Mouse (Mus musculus): ENCODE data around the gene Spag16. TPM values are rescaled to one million over a fixed set of nuclear protein-coding genes. Genes with fewer than 3 reads are reported as not detected.

Gene Spag16
- polyA plus RNA-seq, 1 experiment: 4.5 TPM

DNA sequence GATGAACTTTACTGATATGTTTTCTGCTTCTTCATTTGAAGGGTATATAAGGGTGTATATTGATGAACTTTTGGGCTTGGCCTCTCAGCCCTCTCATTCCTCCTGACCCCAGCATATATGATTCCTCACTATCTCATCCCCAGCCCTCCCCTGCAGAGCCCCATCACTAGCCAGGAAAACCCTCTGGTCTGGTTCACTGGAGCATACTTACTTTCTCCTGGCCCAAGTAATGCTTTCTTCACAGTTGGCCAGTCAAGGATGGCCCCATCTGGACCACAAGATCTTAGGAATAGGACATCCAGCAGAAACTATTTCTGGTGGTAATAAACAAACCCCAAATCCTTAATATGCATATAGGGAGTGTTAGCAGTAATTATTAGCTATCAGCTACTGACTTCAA lies 527.2 kb downstream of the Spag16 start:
- Histone ChIP-seq H3K4me3 (replicated peaks; ENCODE audit: extremely low read depth, low read depth, low read length) (no peak overlapping the region), H3K4me1 (ENCODE audit: control insufficient read depth, insufficient read depth, low read length) (no peaks in the 10 kb centered on the region)
- TF ChIP-seq POLR2A (IDR thresholded peaks at IDR 0.05; ENCODE audit: borderline replicate concordance, extremely low read depth, low read depth, low read length) (no peak), CTCF (IDR thresholded peaks at IDR 0.05; ENCODE audit: insufficient read depth, low read length) (no peak)
- no peak for DNase-seq

GRCm38 (mm10) chr1:70371721-70372120 lies 545.0 kb downstream of the Spag16 start:
- no peak for DNase-seq
- TF ChIP-seq POLR2A (IDR thresholded peaks at IDR 0.05; ENCODE audit: borderline replicate concordance, extremely low read depth, low read depth, low read length) (no peak), CTCF (IDR thresholded peaks at IDR 0.05; ENCODE audit: insufficient read depth, low read length) (no peak)
- no peaks in the 10 kb centered on the region for H3K4me1 ChIP-seq (ENCODE audit: control insufficient read depth, insufficient read depth, low read length)
- H3K4me3 ChIP-seq (replicated peaks; ENCODE audit: extremely low read depth, low read depth, low read length): no peak overlapping the region
- 47% methylated on average over 4 of the region's 4 CpGs for WGBS

DNA sequence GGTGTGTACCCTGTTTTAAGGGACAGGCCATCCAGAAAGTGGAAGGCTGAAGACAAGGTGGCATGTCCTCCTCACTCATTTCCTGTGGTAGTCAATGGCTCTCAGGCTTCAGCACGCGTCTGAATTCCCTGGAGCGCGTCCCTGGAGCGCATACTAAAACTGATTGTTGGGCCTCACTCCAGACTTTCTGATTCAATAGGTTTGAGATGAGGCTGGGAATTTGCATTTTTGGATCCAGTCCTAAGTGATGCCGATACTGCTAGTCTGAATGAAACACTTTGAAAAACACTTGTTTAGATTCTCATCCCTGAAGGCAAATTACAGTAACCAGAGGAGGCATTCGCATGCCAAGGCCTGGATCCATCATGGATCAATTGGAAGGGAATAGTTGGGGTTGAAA lies 553.3 kb downstream of the Spag16 start:
- TF ChIP-seq POLR2A (IDR thresholded peaks at IDR 0.05; ENCODE audit: borderline replicate concordance, extremely low read depth, low read depth, low read length): no peak
- no peak for TF ChIP-seq CTCF (IDR thresholded peaks at IDR 0.05; ENCODE audit: insufficient read depth, low read length)
- 85% methylated on average over 7 of the region's 7 CpGs for WGBS
- H3K4me3 ChIP-seq (replicated peaks; ENCODE audit: extremely low read depth, low read depth, low read length): no peak overlapping the region
- no peaks in the 10 kb centered on the region for H3K4me1 ChIP-seq (ENCODE audit: control insufficient read depth, insufficient read depth, low read length)
- DNase-seq: no peak

GRCm38 (mm10) chr1:70442209-70443080 lies 615.7 kb downstream of the Spag16 start:
- TF ChIP-seq CTCF (IDR thresholded peaks at IDR 0.05; ENCODE audit: insufficient read depth, low read length): no peak
- no peak for TF ChIP-seq POLR2A (IDR thresholded peaks at IDR 0.05; ENCODE audit: borderline replicate concordance, extremely low read depth, low read depth, low read length)
- no peak for DNase-seq
- WGBS: 69% methylated on average over 9 of the region's 9 CpGs
- Histone ChIP-seq H3K4me1 (ENCODE audit: control insufficient read depth, insufficient read depth, low read length) (no peaks in the 10 kb centered on the region), H3K4me3 (replicated peaks; ENCODE audit: extremely low read depth, low read depth, low read length) (no peak overlapping the region)

DNA sequence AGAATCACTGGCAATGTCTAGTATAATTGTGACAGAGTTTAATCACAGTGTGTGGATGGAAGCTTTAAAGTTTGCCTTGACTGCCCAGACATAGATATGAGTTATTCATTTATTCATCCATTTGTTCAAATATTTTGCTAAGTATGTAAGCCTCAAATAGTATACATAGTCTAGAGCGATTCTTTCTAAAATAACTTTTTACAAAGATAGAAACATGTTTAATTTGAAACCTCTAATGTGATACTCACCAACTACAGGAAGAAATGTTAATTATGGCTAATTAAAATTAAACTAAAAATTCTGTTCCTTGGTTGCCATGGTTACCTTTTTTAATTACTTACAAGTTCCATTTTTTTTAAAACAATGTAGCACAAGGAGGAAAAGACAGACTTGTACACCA lies 653.1 kb downstream of the Spag16 start:
- no peak for TF ChIP-seq CTCF (IDR thresholded peaks at IDR 0.05; ENCODE audit: insufficient read depth, low read length)
- no peak for TF ChIP-seq POLR2A (IDR thresholded peaks at IDR 0.05; ENCODE audit: borderline replicate concordance, extremely low read depth, low read depth, low read length)
- 85% methylated on average over 1 of the region's 1 CpGs for WGBS
- H3K4me1 ChIP-seq (ENCODE audit: control insufficient read depth, insufficient read depth, low read length): no peaks in the 10 kb centered on the region
- no peak for DNase-seq
- H3K4me3 ChIP-seq (replicated peaks; ENCODE audit: extremely low read depth, low read depth, low read length): no peak overlapping the region

- TF ChIP-seq CTCF (IDR thresholded peaks at IDR 0.05; ENCODE audit: insufficient read depth, low read length) (no peak), POLR2A (IDR thresholded peaks at IDR 0.05; ENCODE audit: borderline replicate concordance, extremely low read depth, low read depth, low read length) (no peak)
- H3K4me3 ChIP-seq (replicated peaks; ENCODE audit: extremely low read depth, low read depth, low read length): no peak overlapping the region
Observed at GRCm38 (mm10) chr1:70518918-70519317, 692.1 kb downstream of the Spag16 start.

DNA sequence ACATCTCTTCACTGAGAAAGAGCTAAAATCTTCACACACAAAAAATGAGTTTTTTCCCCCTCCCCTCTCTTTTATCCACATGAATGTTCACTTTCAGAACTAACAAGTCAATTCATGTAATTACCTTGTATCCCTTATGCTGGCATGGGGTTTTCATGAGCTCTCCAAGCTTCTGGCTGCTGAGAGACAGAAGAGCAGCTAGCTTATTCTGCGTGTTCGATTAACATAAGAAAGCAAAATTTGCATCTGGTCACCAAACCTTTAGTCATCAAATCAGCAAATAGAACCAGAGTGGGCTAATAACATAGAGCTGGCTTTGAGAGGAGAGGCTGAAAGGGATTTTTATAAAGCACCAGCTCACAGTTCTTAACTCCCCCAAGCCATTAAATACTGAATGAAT lies 700.4 kb downstream of the Spag16 start:
- no peak for TF ChIP-seq CTCF (IDR thresholded peaks at IDR 0.05; ENCODE audit: insufficient read depth, low read length)
- TF ChIP-seq POLR2A (IDR thresholded peaks at IDR 0.05; ENCODE audit: borderline replicate concordance, extremely low read depth, low read depth, low read length): no peak
- WGBS: 57% methylated on average over 2 of the region's 2 CpGs
- Histone ChIP-seq H3K4me1 (ENCODE audit: control insufficient read depth, insufficient read depth, low read length) (no peaks in the 10 kb centered on the region), H3K4me3 (replicated peaks; ENCODE audit: extremely low read depth, low read depth, low read length) (no peak overlapping the region)
- DNase-seq: no peak

More at GRCm38 (mm10) chr1:70518918-70519317, 692.1 kb downstream of the Spag16 start:
- no peak for DNase-seq
- H3K4me1 ChIP-seq (ENCODE audit: control insufficient read depth, insufficient read depth, low read length): no peaks in the 10 kb centered on the region

DNA sequence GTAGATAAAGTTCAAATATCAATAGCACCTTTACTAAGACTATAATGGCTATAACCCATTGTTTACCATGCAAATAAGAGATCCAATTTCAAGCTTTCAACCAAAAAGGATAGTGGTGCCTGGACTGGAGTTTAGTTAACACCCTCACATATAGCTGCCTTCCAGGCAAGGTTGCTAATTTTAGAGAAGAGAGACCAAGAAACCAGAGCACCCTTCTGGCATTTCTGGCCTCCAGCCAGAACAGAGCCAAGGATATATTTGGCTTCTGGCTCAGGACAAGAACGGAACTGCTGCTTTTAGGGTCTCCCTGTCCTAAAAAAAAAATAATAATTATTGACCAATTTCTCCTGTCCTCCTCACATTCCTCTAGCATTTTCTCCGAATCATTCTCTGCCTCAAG lies 703.0 kb downstream of the Spag16 start:
- WGBS: 53% methylated on average over 2 of the region's 2 CpGs

GRCm38 (mm10) chr1:70551839-70552238 lies 725.1 kb downstream of the Spag16 start:
- TF ChIP-seq CTCF (IDR thresholded peaks at IDR 0.05; ENCODE audit: insufficient read depth, low read length) (no peak), POLR2A (IDR thresholded peaks at IDR 0.05; ENCODE audit: borderline replicate concordance, extremely low read depth, low read depth, low read length) (no peak)
- WGBS: 47% methylated on average over 2 of the region's 2 CpGs
- DNase-seq: no peak
- Histone ChIP-seq H3K4me1 (ENCODE audit: control insufficient read depth, insufficient read depth, low read length) (no peaks in the 10 kb centered on the region), H3K4me3 (replicated peaks; ENCODE audit: extremely low read depth, low read depth, low read length) (no peak overlapping the region)

More for the DNA sequence above, 703.0 kb downstream of the Spag16 start:
- H3K4me3 ChIP-seq (replicated peaks; ENCODE audit: extremely low read depth, low read depth, low read length): no peak overlapping the region
- no peak for TF ChIP-seq CTCF (IDR thresholded peaks at IDR 0.05; ENCODE audit: insufficient read depth, low read length)
- no peak for TF ChIP-seq POLR2A (IDR thresholded peaks at IDR 0.05; ENCODE audit: borderline replicate concordance, extremely low read depth, low read depth, low read length)
- no peaks in the 10 kb centered on the region for H3K4me1 ChIP-seq (ENCODE audit: control insufficient read depth, insufficient read depth, low read length)
- DNase-seq: no peak

- no peak for TF ChIP-seq CTCF (IDR thresholded peaks at IDR 0.05; ENCODE audit: insufficient read depth, low read length)
- TF ChIP-seq POLR2A (IDR thresholded peaks at IDR 0.05; ENCODE audit: borderline replicate concordance, extremely low read depth, low read depth, low read length): no peak
- Histone ChIP-seq H3K4me1 (ENCODE audit: control insufficient read depth, insufficient read depth, low read length) (no peaks in the 10 kb centered on the region), H3K4me3 (replicated peaks; ENCODE audit: extremely low read depth, low read depth, low read length) (no peak overlapping the region)
- 79% methylated on average over 3 of the region's 3 CpGs for WGBS
- DNase-seq: no peak
Observed at GRCm38 (mm10) chr1:70621805-70622204, 795.0 kb downstream of the Spag16 start.
